Mouse (Mus musculus): ENCODE data around the gene Aen.

The Aen gene

GRCm38 (mm10) chr7:78895653-78896333, at the start of gene Aen:
Gene Aen, plus strand, starts transcription at chr7:78895854.
- peak; percentile 99 for DNase-seq (ENCODE audit: low spot score)

DNA sequence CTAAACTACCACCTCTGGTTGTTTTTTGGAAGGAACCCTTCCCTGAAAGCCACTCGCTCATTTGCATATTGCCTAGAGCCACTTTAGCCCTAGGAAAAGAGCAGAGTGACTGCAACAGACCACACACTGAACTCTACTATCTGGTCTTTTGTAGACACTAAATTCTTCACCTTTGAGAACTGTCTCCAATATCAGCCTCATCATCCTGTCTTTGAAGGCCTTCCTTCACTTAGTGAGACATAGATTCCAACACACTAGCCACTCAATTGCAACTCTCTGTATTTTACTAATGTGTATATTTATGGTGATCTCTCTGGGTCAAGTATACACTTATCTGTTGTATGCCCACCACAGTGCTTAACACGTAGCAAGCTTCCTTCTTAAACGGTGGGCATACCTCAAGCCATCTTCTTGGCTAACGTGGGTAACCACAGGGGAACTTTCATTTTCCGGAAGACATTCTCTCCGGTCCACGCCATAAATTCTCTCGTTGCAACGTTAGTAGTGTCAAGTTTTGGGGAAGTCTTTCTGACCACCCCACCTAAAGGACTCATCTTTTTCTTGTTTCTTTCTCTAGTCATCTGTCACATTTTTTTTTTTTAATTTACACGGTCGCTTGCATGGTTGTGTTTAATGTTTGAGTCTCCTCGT, 49.5 kb upstream of the Aen start:
- no peak for DNase-seq (ENCODE audit: low spot score)

DNA sequence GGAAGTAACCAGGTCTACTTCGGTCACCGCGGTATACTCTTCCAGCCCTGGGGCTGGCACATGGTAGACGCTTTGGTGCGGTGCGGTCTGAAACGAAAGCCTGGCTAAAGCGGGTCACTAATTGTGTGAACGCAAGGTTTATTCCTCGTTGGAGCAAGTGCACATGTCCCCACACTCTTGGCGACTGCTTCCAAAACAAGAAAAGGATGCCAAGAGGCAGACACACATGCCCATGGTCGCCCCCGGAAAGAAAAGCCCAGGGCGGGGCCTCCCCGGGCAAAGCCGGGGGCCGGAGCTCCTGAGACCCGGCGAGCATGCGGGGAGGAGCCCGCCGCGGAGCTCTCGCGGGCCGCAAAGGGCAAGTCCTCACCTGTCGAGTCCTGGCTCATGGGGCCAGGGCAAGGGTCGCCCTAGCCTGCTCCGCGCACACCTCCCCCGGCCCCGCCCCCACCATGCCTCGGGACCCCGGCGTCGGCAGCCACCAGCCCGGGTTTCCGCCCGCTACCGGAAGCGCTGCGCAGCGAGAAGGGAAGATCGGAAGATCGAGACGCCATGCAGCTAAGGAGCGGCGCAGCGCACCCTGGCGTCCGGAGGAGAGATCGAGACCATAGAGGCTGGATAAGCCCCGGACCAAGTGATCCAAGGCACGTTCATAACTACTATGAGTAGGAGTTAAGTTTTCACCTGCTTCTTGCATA, 48.8 kb upstream of the Aen start, which contains the start of gene Det1:
TSS of gene Det1 (minus strand) at position 527 of the 698 bp plus-strand sequence.
- DNase-seq (ENCODE audit: low spot score) = peak; percentile 91

GRCm38 (mm10) chr7:78854051-78854450, 41.6 kb upstream of the Aen start:
- no peak for DNase-seq (ENCODE audit: low spot score)

DNA sequence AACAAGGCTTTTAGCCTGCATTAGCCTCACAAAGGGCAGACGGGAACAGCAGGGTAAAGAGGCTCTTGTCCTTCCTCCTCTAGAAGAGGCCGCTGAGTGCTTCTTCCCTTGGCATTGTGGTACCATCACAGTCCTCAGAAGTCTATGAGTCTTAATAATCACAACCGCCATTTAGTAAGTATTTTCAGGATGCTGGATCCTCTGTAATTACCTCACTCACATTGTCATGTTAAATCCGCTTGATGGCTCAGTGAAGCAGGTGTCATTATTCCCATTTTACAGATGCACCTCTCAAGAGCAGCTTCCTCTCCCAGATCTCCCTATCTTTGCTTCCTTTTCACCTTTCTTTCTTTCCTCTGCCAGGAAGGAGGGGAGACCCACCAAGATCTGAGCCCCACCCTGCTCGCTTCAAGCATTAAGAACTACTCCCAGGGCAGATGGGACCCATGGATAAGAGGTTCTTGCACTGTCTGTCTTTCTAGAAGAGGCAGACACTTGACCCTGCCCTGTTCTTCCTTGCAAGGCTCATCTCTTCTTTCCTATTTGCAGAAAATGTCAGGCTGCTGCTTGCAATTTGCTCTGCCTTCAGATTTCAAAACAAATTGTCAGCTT, 40.5 kb upstream of the Aen start:
- no peak for DNase-seq (ENCODE audit: low spot score)

GRCm38 (mm10) chr7:78863796-78864445, 31.7 kb upstream of the Aen start:
- no peak for DNase-seq (ENCODE audit: low spot score)

- DNase-seq (ENCODE audit: low spot score) = no peak
Observed at GRCm38 (mm10) chr7:78864446-78864802, 31.2 kb upstream of the Aen start.

GRCm38 (mm10) chr7:78865212-78865949, 30.3 kb upstream of the Aen start:
- DNase-seq (ENCODE audit: low spot score) = no peak

- no peak for DNase-seq (ENCODE audit: low spot score)
Observed at GRCm38 (mm10) chr7:78868731-78869130, 26.9 kb upstream of the Aen start.

DNA sequence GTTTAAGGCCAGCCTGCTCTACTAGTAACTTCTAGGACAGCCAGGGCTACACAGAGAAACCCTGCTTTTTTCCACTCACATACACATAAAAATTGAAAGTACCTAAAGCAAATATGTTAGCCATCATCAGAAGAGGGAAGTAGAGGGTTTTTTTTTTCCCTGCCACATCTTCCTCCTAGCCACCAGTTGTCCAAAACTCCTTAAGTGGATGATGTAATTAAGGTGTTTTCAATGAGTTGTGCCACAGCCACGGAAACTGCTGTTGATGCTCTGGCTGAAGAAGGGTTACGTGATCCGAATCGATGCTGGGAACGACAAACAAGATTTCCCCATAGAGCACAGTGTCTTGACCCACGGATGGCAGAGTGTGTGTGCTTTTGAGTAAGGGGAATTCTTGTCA, 23.3 kb upstream of the Aen start:
- DNase-seq (ENCODE audit: low spot score) = no peak

DNA sequence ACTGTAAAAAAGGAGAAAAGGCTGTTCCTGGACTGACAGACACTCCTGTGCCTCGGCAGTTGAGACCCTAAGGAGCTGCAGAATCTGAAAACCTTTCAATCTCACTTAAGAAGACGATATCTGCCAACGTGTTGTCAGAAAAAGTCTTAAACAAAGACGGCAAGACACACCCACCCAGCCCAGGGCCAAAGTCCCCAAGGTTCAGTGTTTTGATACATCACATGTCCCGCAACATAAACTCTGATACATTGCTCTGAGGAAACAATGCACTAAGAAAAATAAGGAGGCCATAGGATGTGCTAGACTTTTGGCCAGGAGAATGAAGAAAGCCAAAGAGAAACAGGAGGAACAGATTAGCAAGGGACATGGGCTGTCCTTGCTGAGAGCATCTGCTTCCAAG, 22.8 kb upstream of the Aen start:
- no peak for DNase-seq (ENCODE audit: low spot score)

DNA sequence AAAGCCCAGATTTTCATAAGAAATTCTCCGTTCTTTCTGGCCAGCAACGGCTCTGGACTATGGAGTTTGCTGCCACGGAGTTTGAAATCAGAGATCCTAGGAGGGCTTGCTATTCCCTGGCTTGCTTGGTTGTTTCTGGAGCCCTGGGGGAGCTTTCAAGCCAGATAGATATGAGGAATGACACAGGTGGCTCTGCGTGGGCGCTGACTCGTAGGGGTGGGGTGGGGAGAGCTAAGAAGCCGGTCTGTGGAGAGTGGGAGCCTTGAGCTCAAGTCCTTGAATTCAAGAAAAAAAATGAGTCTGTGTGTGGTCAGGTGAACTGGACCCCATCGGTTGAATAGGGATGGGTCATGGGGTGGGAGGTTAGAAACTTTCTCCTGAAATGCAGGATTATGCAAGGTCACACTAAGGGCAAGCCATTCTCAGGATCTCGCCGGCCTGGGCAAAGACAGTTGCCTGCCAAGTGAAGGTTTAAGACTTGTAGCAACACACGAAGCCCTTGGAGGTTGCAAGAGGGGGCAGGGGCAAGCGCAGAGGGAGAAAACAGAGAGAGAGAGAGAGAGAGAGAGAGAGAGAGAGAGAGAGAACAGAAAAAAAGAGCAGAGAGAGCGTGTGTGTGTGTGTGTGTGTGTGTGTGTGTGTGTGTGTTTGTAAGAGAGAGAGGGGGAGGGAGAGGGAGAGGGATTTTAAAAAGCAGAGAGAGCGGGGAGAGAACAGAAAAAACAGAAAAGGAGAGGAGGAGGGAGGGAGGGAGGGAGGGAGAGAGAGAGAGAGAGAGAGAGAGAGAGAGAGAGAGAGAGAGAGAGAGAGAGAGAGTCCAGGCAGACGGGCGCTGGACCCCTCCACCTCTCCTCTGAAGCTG, 13.8 kb upstream of the Aen start:
- DNase-seq (ENCODE audit: low spot score) = no peak

DNA sequence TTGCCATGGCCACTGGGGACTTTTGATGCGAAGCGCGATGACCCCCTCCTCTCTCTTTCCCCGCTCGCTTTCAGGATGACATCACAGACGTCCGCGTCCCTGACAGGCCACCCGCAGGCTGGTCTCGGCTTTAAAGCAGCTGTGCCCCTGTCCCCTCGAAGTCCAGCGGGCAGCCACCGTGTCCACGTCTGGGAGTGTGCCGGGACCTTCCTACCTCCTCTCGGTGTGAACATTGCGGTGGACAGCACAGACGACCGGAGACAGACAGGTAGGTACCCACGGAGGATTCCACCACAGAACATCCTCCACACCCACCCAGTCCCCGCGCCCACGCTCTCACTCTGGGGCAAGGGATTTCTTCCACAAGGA, 13.2 kb upstream of the Aen start:
- DNase-seq (ENCODE audit: low spot score) = no peak

DNA sequence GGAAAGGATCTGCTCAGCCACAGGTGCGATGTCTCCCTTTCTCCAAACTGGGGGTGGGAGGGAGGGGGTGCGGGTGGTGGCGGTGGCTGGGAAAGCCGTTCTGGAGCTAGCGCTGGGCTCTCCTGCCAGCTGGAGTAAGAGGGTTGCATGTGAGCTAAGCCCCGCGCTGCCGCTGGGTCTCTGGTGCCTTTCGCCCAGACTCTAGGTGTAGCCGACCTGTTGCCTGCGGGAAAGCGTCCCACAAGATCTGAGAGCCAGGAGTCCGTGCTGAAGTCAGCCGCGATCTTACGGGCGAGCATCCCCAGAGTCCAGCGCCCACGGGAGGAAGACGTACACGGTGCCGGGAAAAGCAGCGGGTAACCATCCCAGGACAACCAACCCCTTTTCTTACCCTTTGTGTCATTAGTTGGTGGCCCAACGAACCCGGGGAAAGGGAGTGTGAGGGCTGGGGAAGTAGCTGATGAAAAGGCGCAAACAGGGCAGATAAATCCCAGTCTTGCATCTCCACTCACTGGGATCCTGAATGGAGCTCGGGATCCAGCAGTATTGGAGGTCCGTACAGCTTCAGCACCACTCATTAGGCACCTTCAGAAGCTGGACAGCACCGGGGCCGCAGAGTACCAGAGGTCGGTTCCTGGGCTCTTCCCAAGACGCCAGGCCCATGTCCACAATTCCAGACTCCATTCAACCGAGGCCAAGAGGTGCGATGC, 12.5 kb upstream of the Aen start:
- DNase-seq (ENCODE audit: low spot score) = no peak

- no peak for DNase-seq (ENCODE audit: low spot score)
Observed at GRCm38 (mm10) chr7:78883726-78884060, 12.0 kb upstream of the Aen start.

DNA sequence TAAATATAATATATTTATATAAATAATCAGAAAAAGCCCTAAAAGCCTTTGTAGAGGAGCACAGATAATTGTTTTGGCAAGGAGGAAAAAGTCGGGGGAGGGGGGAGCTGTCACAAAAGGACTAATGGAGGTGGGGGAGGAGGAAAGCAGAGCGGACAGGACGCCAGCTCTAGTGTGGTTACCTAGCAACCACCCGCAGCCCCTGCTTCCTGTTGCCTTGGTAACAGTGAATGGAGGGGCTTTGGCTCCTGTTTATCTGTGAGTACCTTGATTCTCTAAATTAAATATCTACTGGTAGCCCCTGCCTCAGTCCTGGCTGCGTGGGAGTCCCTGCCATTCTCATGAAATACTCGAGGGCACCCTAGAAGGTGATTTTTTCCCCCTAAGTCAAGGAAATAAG, 11.5 kb upstream of the Aen start:
- no peak for DNase-seq (ENCODE audit: low spot score)

DNA sequence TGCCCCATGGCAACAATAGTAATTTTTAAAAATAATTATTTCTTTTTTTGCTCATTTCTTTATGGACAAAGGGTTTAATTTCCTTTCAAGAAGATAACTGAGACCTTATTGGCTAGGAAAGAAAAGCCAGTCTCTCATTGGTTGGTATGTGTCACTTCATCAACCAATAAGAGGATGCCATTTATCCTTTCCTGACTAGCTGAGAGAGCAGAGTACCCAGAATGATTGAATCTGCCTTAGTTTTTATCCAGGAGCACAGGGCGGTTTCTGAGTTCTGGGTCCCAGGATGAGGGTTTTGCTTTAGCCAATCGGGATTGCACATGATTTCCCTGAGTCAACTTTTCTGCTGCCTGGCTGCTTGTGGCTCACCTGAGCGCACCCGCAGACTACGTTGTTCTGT, 10.2 kb upstream of the Aen start:
- no peak for DNase-seq (ENCODE audit: low spot score)

- no peak for DNase-seq (ENCODE audit: low spot score)
Observed at GRCm38 (mm10) chr7:78886496-78886895, 9.2 kb upstream of the Aen start.

GRCm38 (mm10) chr7:78887431-78887842, 8.2 kb upstream of the Aen start:
- no peak for DNase-seq (ENCODE audit: low spot score)

DNA sequence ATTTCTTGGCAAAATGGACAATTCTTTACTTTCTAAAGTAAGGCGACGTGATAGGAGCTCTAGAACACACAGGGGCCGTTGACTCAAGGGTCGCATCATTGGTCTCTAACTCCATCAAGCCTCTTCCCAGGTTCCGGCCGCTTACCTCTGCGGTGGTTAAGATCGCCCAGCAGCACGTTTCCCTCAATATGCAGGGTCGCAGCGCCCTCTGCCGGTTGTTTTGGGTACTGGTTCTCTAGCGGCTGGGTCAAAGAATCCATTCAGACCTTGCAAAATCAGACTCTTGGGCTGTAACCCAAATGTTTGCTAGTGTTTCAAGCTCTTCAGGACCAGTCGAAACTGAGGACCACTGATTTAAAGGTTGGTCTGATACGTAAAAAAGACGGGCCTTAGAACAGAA, 5.0 kb upstream of the Aen start:
- DNase-seq (ENCODE audit: low spot score) = peak; percentile 87

All from urinary bladder, postnatal 14 days (tissue).